Mouse (Mus musculus) embryonic facial prominence, embryonic 13.5 days (tissue): ENCODE data around the gene Arel1. TPM values are rescaled to one million over a fixed set of nuclear protein-coding genes. Genes with fewer than 3 reads are reported as not detected.

Experiments used
- ATAC-seq: fragments of 200-750 bp; cut with Nextera tagmentation; 2 replicates; pipeline ENCODE4 v1.8.0; 2017; ENCODE audit warnings: low read depth; ENCODE audit not compliant: insufficient number of reproducible peaks, insufficient read depth, low FRiP score, low TSS enrichment
- H3K27ac ChIP-seq: fragments of 300-500 bp; sonication (generic); 2 replicates; pipeline ENCODE4 v1.5.1; 2015; ENCODE audit warnings: moderate library complexity, mild to moderate bottlenecking, inconsistent platforms
- H3K27me3 ChIP-seq: fragments of 300-500 bp; sonication (generic); 2 replicates; pipeline ENCODE4 v1.6.1; 2015; ENCODE audit warnings: mild to moderate bottlenecking, inconsistent platforms
- H3K36me3 ChIP-seq: fragments of 300-500 bp; sonication (generic); 2 replicates; pipeline ENCODE4 v1.6.1; 2015; ENCODE audit warnings: mild to moderate bottlenecking, inconsistent platforms
- H3K4me1 ChIP-seq: fragments of 300-500 bp; sonication (generic); 2 replicates; pipeline ENCODE4 v1.6.1; 2015; ENCODE audit warnings: inconsistent platforms
- H3K4me2 ChIP-seq: fragments of 300-500 bp; sonication (generic); 2 replicates; pipeline ENCODE4 v1.6.1; 2015; ENCODE audit warnings: moderate library complexity, mild to moderate bottlenecking, inconsistent platforms
- H3K4me3 ChIP-seq: fragments of 300-500 bp; sonication (generic); 2 replicates; pipeline ENCODE4 v1.5.1; 2015; ENCODE audit warnings: mild to moderate bottlenecking, inconsistent platforms
- H3K9ac ChIP-seq: fragments of 300-500 bp; sonication (generic); 2 replicates; pipeline ENCODE4 v1.6.1; 2015; ENCODE audit warnings: mild to moderate bottlenecking, inconsistent platforms
- H3K9me3 ChIP-seq: fragments of 300-500 bp; sonication (generic); 2 replicates; pipeline ENCODE4 v1.6.1; 2016; ENCODE audit warnings: inconsistent platforms
- WGBS: fragments of 180-500 bp; shearing (Covaris S2); methylation state at CpG from one replicate; pipeline ENCODE4 v1.1.7; 2015; ENCODE audit warnings: mixed read lengths; 5-methylcytosine and 5-hydroxymethylcytosine counted together
- polyA plus RNA-seq: library from polyadenylated mRNA; unstranded; fragments of >200 nt; fragmentation: Nextera tagmentation; extraction: Ambion mirVana; gene quantifications from 2 replicates; pipeline ENCODE4 v1.2.1, GENCODE M21; 2015

The Arel1 gene
- polyA plus RNA-seq, 1 experiment from 2014 or later, result 16.3 TPM

- no peak for ATAC-seq
- no peak overlapping the region for H3K4me3 ChIP-seq
- peaks cover 20% of the 10 kb centered on the region for H3K4me1 ChIP-seq
- 53% methylated on average over 9 of the region's 9 CpGs for WGBS
- H3K9ac ChIP-seq, result peak overlapping the region; percentile 21; the same call in 1 of the 2 replicates
- H3K36me3 ChIP-seq, result no peaks in the 10 kb centered on the region
- H3K27ac ChIP-seq, result peak overlapping the region; percentile 40; the same call in 1 of the 2 replicates
- H3K27me3 ChIP-seq, result no peaks in the 10 kb centered on the region; the same call in 1 of the 2 replicates
- no peak overlapping the region for H3K4me2 ChIP-seq
- no peaks in the 10 kb centered on the region for H3K9me3 ChIP-seq
Measured at GRCm38 (mm10) chr12:84893648-84894628, 76.8 kb downstream of the Arel1 start.

- Histone ChIP-seq H3K27ac (no peak overlapping the region), H3K4me2 (no peak overlapping the region), H3K9me3 (no peaks in the 10 kb centered on the region), H3K4me1 (peaks cover 20% of the 10 kb centered on the region), H3K4me3 (no peak overlapping the region), H3K9ac (no peak overlapping the region), H3K27me3 (no peaks in the 10 kb centered on the region), H3K36me3 (no peaks in the 10 kb centered on the region)
- WGBS, result 51% methylated on average over 15 of the region's 15 CpGs
- no peak for ATAC-seq
Measured at GRCm38 (mm10) chr12:84890289-84890688, 80.4 kb downstream of the Arel1 start.

- ATAC-seq, result no peak; the same call in 1 of the 2 replicates
- H3K36me3 ChIP-seq, result no peaks in the 10 kb centered on the region
- peaks cover 15% of the 10 kb centered on the region for H3K27me3 ChIP-seq
- no peak overlapping the region for H3K27ac ChIP-seq
- H3K9ac ChIP-seq, result no peak overlapping the region
- no peak overlapping the region for H3K4me3 ChIP-seq
- WGBS, result 73% methylated on average over 11 of the region's 11 CpGs
- peaks cover 16% of the 10 kb centered on the region for H3K4me1 ChIP-seq
- H3K4me2 ChIP-seq, result no peak overlapping the region
- no peaks in the 10 kb centered on the region for H3K9me3 ChIP-seq
Measured at GRCm38 (mm10) chr12:84885107-84885876, 85.4 kb downstream of the Arel1 start.

GRCm38 (mm10) chr12:84884423-84885076 is 86.2 kb downstream of the Arel1 start:
- H3K27me3 ChIP-seq, result peaks cover 22% of the 10 kb centered on the region
- no peak overlapping the region for H3K4me3 ChIP-seq
- no peak for ATAC-seq
- H3K4me1 ChIP-seq, result peaks cover 14% of the 10 kb centered on the region
- no peak overlapping the region for H3K4me2 ChIP-seq
- no peak overlapping the region for H3K9ac ChIP-seq
- H3K36me3 ChIP-seq, result no peaks in the 10 kb centered on the region
- H3K9me3 ChIP-seq, result no peaks in the 10 kb centered on the region
- H3K27ac ChIP-seq, result no peak overlapping the region
- WGBS, result 85% methylated on average over 7 of the region's 7 CpGs

GRCm38 (mm10) chr12:84882796-84883195 is 87.9 kb downstream of the Arel1 start:
- 75% methylated on average over 4 of the region's 4 CpGs for WGBS
- H3K27ac ChIP-seq, result no peak overlapping the region
- ATAC-seq, result no peak
- peaks cover 14% of the 10 kb centered on the region for H3K4me1 ChIP-seq
- peaks cover 38% of the 10 kb centered on the region for H3K27me3 ChIP-seq
- H3K4me2 ChIP-seq, result no peak overlapping the region
- no peak overlapping the region for H3K4me3 ChIP-seq
- H3K9me3 ChIP-seq, result no peaks in the 10 kb centered on the region
- H3K36me3 ChIP-seq, result no peaks in the 10 kb centered on the region
- H3K9ac ChIP-seq, result no peak overlapping the region

GRCm38 (mm10) chr12:84880091-84880490 is 90.6 kb downstream of the Arel1 start:
- no peak overlapping the region for H3K4me2 ChIP-seq
- H3K4me1 ChIP-seq, result peaks cover 32% of the 10 kb centered on the region
- no peak overlapping the region for H3K4me3 ChIP-seq
- WGBS, result 45% methylated on average over 11 of the region's 11 CpGs
- H3K9me3 ChIP-seq, result no peaks in the 10 kb centered on the region
- H3K27me3 ChIP-seq, result peaks cover 65% of the 10 kb centered on the region
- no peak overlapping the region for H3K27ac ChIP-seq
- no peaks in the 10 kb centered on the region for H3K36me3 ChIP-seq
- ATAC-seq, result no peak
- no peak overlapping the region for H3K9ac ChIP-seq

GRCm38 (mm10) chr12:84876481-84877121 is 94.1 kb downstream of the Arel1 start, which contains the start of gene Ltbp2:
Gene Ltbp2, minus strand, starts transcription at chr12:84876532.
- no peaks in the 10 kb centered on the region for H3K36me3 ChIP-seq
- WGBS, result 1% methylated on average over 34 of the region's 34 CpGs
- H3K4me2 ChIP-seq, result peak within 1 kb of the TSS; percentile 64
- ATAC-seq, result no peak; the same call in 1 of the 2 replicates
- peak within 1 kb of the TSS; percentile 61 for H3K9ac ChIP-seq
- peak within 1 kb of the TSS; percentile 45 for H3K4me3 ChIP-seq
- H3K9me3 ChIP-seq, result no peaks in the 10 kb centered on the region
- H3K4me1 ChIP-seq, result peaks cover 30% of the 10 kb centered on the region
- H3K27ac ChIP-seq, result no peak within 1 kb of the TSS
- peaks cover 71% of the 10 kb centered on the region for H3K27me3 ChIP-seq

GRCm38 (mm10) chr12:84875761-84876480 is 94.8 kb downstream of the Arel1 start:
- Histone ChIP-seq H3K4me3 (peak overlapping the region; percentile 45), H3K27ac (no peak overlapping the region), H3K4me2 (peak overlapping the region; percentile 64), H3K4me1 (peaks cover 24% of the 10 kb centered on the region), H3K9me3 (no peaks in the 10 kb centered on the region), H3K36me3 (no peaks in the 10 kb centered on the region), H3K27me3 (peaks cover 66% of the 10 kb centered on the region), H3K9ac (peak overlapping the region; percentile 61)
- WGBS, result under 1% methylated on average over 57 of the region's 59 CpGs
- ATAC-seq, result peak; percentile 15; the same call in 1 of the 2 replicates

GRCm38 (mm10) chr12:84873434-84873833 is 97.3 kb downstream of the Arel1 start:
- Histone ChIP-seq H3K9me3 (no peaks in the 10 kb centered on the region), H3K4me1 (peaks cover 28% of the 10 kb centered on the region), H3K4me2 (no peak overlapping the region), H3K4me3 (no peak overlapping the region), H3K36me3 (no peaks in the 10 kb centered on the region), H3K9ac (no peak overlapping the region), H3K27me3 (peaks cover 49% of the 10 kb centered on the region), H3K27ac (no peak overlapping the region)
- WGBS, result 2% methylated on average over 3 of the region's 3 CpGs
- ATAC-seq, result no peak

GRCm38 (mm10) chr12:84872310-84872709 is 98.4 kb downstream of the Arel1 start:
- Histone ChIP-seq H3K4me1 (peaks cover 28% of the 10 kb centered on the region), H3K27me3 (peaks cover 38% of the 10 kb centered on the region), H3K27ac (no peak overlapping the region), H3K4me3 (no peak overlapping the region), H3K4me2 (no peak overlapping the region), H3K36me3 (no peaks in the 10 kb centered on the region), H3K9me3 (no peaks in the 10 kb centered on the region), H3K9ac (no peak overlapping the region)
- no peak for ATAC-seq
- WGBS, result 60% methylated on average over 2 of the region's 2 CpGs
